Mouse (Mus musculus) left cerebral cortex, postnatal 4 days (tissue): ENCODE measurements around the gene Lrrc46. TPM values are rescaled to one million over a fixed set of nuclear protein-coding genes. Genes with fewer than 3 reads are reported as not detected.

ENCODE experiments used
- DNase-seq: peaks from one replicate; pipeline ENCODE4 v3.0.0-alpha.2; 2022
- intact Hi-C: fragments of 180-260 bp; cut with DNase I; formaldehyde crosslinking; loops from one replicate; pipeline ENCODE4 v1.15.1; 2025
- total RNA-seq, 2 experiments: library from RNA; stranded (reverse); gene quantifications; 2 replicates each; pipeline ENCODE4 v1.2.3; 2021

Gene Lrrc46
- total RNA-seq: 1 to 10 TPM; 1.0 to 1.5 TPM

- intact Hi-C loops: no loop called here
- DNase-seq: peak; percentile 95
Observed at GRCm38 (mm10) chr11:97041022-97041899, at the start of gene Lrrc46, which contains the start of gene Mrpl10. Lrrc46 (minus strand) TSS chr11:97041407. Mrpl10 (plus strand) TSS chr11:97041560.

- intact Hi-C loops: no loop called here
- no peak for DNase-seq
Observed at GRCm38 (mm10) chr11:97086365-97086764, 45.2 kb upstream of the Lrrc46 start.

- DNase-seq: no peak
- intact Hi-C loops: no loop called here
Observed at GRCm38 (mm10) chr11:97084821-97085505, 43.8 kb upstream of the Lrrc46 start.

GRCm38 (mm10) chr11:97083401-97084140 is 42.4 kb upstream of the Lrrc46 start:
- DNase-seq: no peak
- intact Hi-C loops: no loop called here

- DNase-seq: peak; percentile 31
- intact Hi-C loops: no loop called here
Observed at GRCm38 (mm10) chr11:97082977-97083376, 41.8 kb upstream of the Lrrc46 start.

- DNase-seq: no peak
- intact Hi-C loops: no loop called here
Observed at GRCm38 (mm10) chr11:97080291-97080690, 39.1 kb upstream of the Lrrc46 start.

GRCm38 (mm10) chr11:97078751-97079150 is 37.5 kb upstream of the Lrrc46 start:
- intact Hi-C loops: no loop called here

GRCm38 (mm10) chr11:97074235-97074634 is 33.0 kb upstream of the Lrrc46 start:
- intact Hi-C loops: loop anchor here (5.0 kb wide), 1 partner anchor 73 kb away; no protein-coding TSS in a partner anchor
- no peak for DNase-seq

More at GRCm38 (mm10) chr11:97078751-97079150, 37.5 kb upstream of the Lrrc46 start:
- no peak for DNase-seq

GRCm38 (mm10) chr11:97072533-97072932 is 31.3 kb upstream of the Lrrc46 start:
- intact Hi-C loops: loop anchor here (5.0 kb wide), 1 partner anchor 75 kb away; no protein-coding TSS in a partner anchor

GRCm38 (mm10) chr11:97071129-97071528 is 29.9 kb upstream of the Lrrc46 start:
- DNase-seq: no peak
- intact Hi-C loops: loop anchor here (5.0 kb wide), 1 partner anchor 76 kb away; no protein-coding TSS in a partner anchor

More at GRCm38 (mm10) chr11:97072533-97072932, 31.3 kb upstream of the Lrrc46 start:
- peak; percentile 35 for DNase-seq

- no peak for DNase-seq
- intact Hi-C loops: loop anchor here (5.0 kb wide), 1 partner anchor 78 kb away; no protein-coding TSS in a partner anchor
Observed at GRCm38 (mm10) chr11:97069770-97070169, 28.6 kb upstream of the Lrrc46 start.

GRCm38 (mm10) chr11:97069333-97069732 is 28.1 kb upstream of the Lrrc46 start:
- intact Hi-C loops: no loop called here
- DNase-seq: peak; percentile 64

- DNase-seq: no peak
- intact Hi-C loops: no loop called here
Observed at GRCm38 (mm10) chr11:97066656-97067360, 25.6 kb upstream of the Lrrc46 start.

- no peak for DNase-seq
- intact Hi-C loops: no loop called here
Observed at GRCm38 (mm10) chr11:97065538-97066295, 24.5 kb upstream of the Lrrc46 start.

- intact Hi-C loops: no loop called here
- DNase-seq: no peak
Observed at GRCm38 (mm10) chr11:97063921-97064295, 22.7 kb upstream of the Lrrc46 start.

- DNase-seq: no peak
- intact Hi-C loops: no loop called here
Observed at GRCm38 (mm10) chr11:97063274-97063920, 22.2 kb upstream of the Lrrc46 start.

- intact Hi-C loops: no loop called here
- no peak for DNase-seq
Observed at GRCm38 (mm10) chr11:97052219-97052646, 11.0 kb upstream of the Lrrc46 start.

- intact Hi-C loops: no loop called here
- DNase-seq: peak; percentile 55
Observed at GRCm38 (mm10) chr11:97050944-97051586, 9.9 kb upstream of the Lrrc46 start.
